Mouse (Mus musculus): ENCODE measurements around the gene Inhbe. TPM values are rescaled to one million over a fixed set of nuclear protein-coding genes. Genes with fewer than 3 reads are reported as not detected.

Gene Inhbe
- polyA plus RNA-seq, 1 experiment from 2014 or later: 0.71 TPM

DNA sequence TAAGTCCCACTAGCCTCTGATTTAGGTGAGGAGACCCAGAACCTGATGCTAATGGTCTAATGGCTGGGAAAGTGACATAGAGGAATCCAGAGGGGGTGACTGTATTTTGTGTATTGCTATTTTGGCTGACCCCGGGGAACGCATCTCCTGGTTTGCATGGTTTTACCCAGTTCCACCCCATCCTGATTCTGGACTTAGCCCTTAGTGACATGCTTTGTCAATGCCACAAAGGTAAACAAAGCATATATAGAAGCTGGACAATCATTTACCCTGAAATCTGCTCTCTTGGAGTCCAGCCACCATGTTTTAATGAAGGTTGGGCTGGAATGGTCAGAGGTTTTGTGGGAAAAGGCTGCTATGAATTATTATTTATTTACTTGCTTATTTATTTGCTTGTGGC is 14.1 kb upstream of the Inhbe start:
- Histone ChIP-seq H3K9ac (no peak overlapping the region), H3K36me3 (replicated peaks) (no peaks in the 10 kb centered on the region), H3K4me3 (replicated peaks) (no peak overlapping the region), H3K27ac (replicated peaks) (peak overlapping the region; percentile 73), H3K4me1 (replicated peaks) (peaks cover 2% of the 10 kb centered on the region; the same call in 1 of the 2 replicates), H3K4me2 (peak overlapping the region; percentile 15; the same call in 1 of the 2 replicates), H3K9me3 (replicated peaks) (no peaks in the 10 kb centered on the region), H3K27me3 (no peaks in the 10 kb centered on the region)
- ATAC-seq (ENCODE audit: insufficient read depth): peak; percentile 62
- 65% methylated on average over 2 of the region's 2 CpGs for WGBS (ENCODE audit: insufficient replicate concordance)

DNA sequence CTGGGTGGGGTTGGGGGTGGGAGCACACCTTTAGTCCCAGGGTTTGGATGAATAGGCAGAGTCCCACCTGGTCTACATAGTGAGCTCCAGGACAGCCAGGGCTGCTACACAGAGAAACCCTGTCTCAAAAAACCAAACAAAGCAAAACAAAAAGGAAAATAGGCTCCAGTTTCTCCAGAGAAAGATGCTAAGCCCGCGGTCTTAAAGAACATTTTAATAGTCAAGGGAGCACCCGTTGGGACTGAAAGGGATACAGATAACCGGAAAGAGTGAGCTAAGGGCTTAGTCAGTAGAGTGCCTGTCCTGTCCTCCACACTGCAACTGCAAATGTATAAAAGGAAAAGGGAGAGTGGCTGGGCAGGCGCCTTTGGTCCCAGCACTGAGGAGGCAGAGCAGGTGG is 12.9 kb upstream of the Inhbe start:
- WGBS (ENCODE audit: insufficient replicate concordance): 63% methylated on average over 5 of the region's 5 CpGs
- peaks cover 2% of the 10 kb centered on the region; the same call in 1 of the 2 replicates for H3K4me1 ChIP-seq (replicated peaks)
- H3K4me2 ChIP-seq: no peak overlapping the region
- no peaks in the 10 kb centered on the region for H3K27me3 ChIP-seq
- no peaks in the 10 kb centered on the region for H3K36me3 ChIP-seq (replicated peaks)
- no peak overlapping the region for H3K4me3 ChIP-seq (replicated peaks)
- ATAC-seq (ENCODE audit: insufficient read depth): no peak
- H3K27ac ChIP-seq (replicated peaks): no peak overlapping the region
- H3K9me3 ChIP-seq (replicated peaks): no peaks in the 10 kb centered on the region
- no peak overlapping the region for H3K9ac ChIP-seq

DNA sequence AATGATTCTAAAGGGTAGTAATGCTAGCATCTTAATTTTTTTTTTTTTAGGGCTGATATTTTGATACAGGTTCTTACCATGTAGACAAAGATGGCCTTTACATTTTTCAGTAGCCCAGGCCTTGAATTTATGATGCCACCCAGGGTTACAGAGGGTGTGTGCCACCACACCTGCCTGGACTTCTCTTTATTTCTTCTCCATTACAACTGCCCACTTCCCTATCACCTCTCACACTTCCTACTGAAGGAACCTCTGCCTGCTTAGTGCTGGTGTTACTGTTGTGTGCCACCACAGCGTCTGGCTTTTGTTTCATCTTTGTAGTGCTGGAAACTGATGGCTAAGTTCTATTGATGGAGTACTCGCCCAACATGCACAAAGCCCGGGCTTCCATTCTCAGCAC is 6.5 kb upstream of the Inhbe start:
- Histone ChIP-seq H3K27me3 (no peaks in the 10 kb centered on the region), H3K27ac (replicated peaks) (no peak overlapping the region), H3K4me3 (replicated peaks) (no peak overlapping the region), H3K9me3 (replicated peaks) (no peaks in the 10 kb centered on the region), H3K9ac (no peak overlapping the region), H3K4me2 (no peak overlapping the region), H3K4me1 (replicated peaks) (0 out of 2 replicates have a peak, but pooled peaks cover 6% of the 10 kb centered on the region), H3K36me3 (replicated peaks) (no peaks in the 10 kb centered on the region)
- 45% methylated on average over 3 of the region's 3 CpGs for WGBS (ENCODE audit: insufficient replicate concordance)
- no peak for ATAC-seq (ENCODE audit: insufficient read depth)

DNA sequence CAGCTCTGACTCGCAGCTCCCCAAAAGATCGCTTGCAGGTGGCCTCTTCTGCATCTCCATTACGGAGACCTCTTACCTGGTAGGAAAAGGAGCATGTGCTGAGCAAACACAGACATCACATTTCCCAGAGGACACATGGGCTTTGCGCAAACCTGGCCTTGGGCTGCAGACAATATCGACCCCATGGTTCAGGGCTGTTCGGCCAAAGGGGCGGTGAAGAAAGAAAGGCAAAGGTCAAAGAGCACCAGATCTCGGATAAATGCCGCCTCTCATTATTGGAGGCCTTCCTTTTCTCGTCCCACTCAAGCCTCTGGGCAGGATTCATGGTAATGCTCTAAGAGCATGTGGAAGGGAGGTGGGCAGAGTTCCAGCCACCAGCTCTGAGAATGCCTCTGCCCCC is 1.1 kb upstream of the Inhbe start:
- ATAC-seq (ENCODE audit: insufficient read depth): peak; percentile 49; the same call in 1 of the 2 replicates
- H3K27ac ChIP-seq (replicated peaks): peak overlapping the region; percentile 64
- no peaks in the 10 kb centered on the region for H3K36me3 ChIP-seq (replicated peaks)
- H3K9ac ChIP-seq: no peak overlapping the region
- H3K4me2 ChIP-seq: no peak overlapping the region
- H3K27me3 ChIP-seq: peaks cover 20% of the 10 kb centered on the region
- no peak overlapping the region for H3K4me3 ChIP-seq (replicated peaks)
- WGBS (ENCODE audit: insufficient replicate concordance): 63% methylated on average over 10 of the region's 10 CpGs
- H3K9me3 ChIP-seq (replicated peaks): no peaks in the 10 kb centered on the region
- peaks cover 12% of the 10 kb centered on the region for H3K4me1 ChIP-seq (replicated peaks)

DNA sequence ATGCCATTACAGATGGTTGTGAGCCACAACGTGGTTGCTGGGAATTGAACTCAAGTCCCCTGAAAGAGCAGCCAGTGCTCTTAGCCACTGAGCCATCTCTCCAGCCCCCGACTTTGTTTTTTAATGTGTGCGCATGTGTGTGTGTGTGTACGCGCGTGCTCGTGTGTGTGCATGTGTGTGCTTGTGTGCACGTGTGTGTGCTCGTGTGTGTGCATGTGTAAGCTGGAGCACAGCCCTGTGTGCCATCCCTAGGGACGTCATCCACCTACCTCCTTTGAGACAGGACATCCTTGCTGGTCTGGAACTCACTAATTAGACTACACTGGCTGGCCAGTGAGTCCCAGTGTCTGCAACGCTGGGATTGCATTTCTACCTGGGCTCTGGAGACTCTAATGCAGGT is 1.4 kb downstream of the Inhbe start:
- peaks cover 20% of the 10 kb centered on the region for H3K27me3 ChIP-seq
- H3K27ac ChIP-seq (replicated peaks): no peak overlapping the region
- no peak overlapping the region for H3K4me3 ChIP-seq (replicated peaks)
- peaks cover 16% of the 10 kb centered on the region for H3K4me1 ChIP-seq (replicated peaks)
- no peaks in the 10 kb centered on the region for H3K9me3 ChIP-seq (replicated peaks)
- no peak overlapping the region for H3K4me2 ChIP-seq
- no peak for ATAC-seq (ENCODE audit: insufficient read depth)
- no peak overlapping the region for H3K9ac ChIP-seq
- WGBS (ENCODE audit: insufficient replicate concordance): 73% methylated on average over 11 of the region's 11 CpGs
- H3K36me3 ChIP-seq (replicated peaks): no peaks in the 10 kb centered on the region

DNA sequence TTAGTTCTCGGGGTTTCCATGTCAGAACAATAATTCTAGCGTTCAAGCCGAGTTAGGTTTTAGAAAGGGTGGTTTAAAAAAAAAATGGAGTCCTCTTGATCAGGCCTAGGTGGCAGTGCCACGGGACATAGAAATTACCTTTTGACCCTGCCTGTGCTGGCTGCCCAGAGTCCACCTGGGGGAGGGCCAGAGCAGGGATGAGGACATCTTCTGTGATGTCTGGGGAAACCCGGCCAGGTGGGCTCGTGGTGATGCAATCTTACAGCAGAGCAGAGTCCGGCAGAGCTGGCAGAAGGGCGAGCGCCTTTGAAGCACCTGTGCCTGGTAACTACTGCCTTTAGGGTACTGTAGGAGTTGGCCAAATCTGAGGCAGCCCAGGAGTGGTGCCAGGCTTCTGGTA is 2.0 kb downstream of the Inhbe start:
- no peak overlapping the region for H3K4me3 ChIP-seq (replicated peaks)
- H3K9me3 ChIP-seq (replicated peaks): no peaks in the 10 kb centered on the region
- 0 out of 2 replicates have a peak overlapping the region, but pooled peaks have one; percentile 1 for H3K4me2 ChIP-seq
- peaks cover 16% of the 10 kb centered on the region for H3K4me1 ChIP-seq (replicated peaks)
- peak; percentile 36; the same call in 1 of the 2 replicates for ATAC-seq (ENCODE audit: insufficient read depth)
- peaks cover 20% of the 10 kb centered on the region for H3K27me3 ChIP-seq
- H3K36me3 ChIP-seq (replicated peaks): no peaks in the 10 kb centered on the region
- peak overlapping the region; percentile 60 for H3K27ac ChIP-seq (replicated peaks)
- H3K9ac ChIP-seq: no peak overlapping the region
- WGBS (ENCODE audit: insufficient replicate concordance): 69% methylated on average over 9 of the region's 9 CpGs

DNA sequence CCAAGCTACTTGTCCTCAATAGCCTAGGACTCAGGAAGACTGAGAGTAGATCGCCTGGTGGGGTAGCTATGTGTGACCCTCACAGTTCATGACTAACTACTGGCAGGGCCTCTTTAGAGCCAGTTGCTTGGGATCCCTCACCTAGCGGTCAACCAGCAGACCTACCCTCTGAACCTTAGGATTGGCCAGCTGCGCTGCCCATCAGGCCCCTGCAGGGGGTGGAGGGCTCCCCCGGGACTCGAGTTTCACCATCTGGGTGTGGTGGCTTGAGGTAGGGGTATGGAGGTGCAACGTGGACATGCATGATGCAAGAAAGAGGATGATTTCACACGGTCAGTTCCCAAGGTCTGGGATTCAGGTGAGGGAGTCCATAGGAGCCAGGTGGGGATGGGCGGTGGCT is 2.5 kb downstream of the Inhbe start:
- Histone ChIP-seq H3K9me3 (replicated peaks) (no peaks in the 10 kb centered on the region), H3K27me3 (peaks cover 20% of the 10 kb centered on the region), H3K27ac (replicated peaks) (peak overlapping the region; percentile 60), H3K36me3 (replicated peaks) (no peaks in the 10 kb centered on the region), H3K4me1 (replicated peaks) (peaks cover 16% of the 10 kb centered on the region), H3K4me2 (peak overlapping the region; percentile 54; the same call in 1 of the 2 replicates), H3K9ac (no peak overlapping the region), H3K4me3 (replicated peaks) (no peak overlapping the region)
- peak; percentile 14 for ATAC-seq (ENCODE audit: insufficient read depth)
- WGBS (ENCODE audit: insufficient replicate concordance): 63% methylated on average over 8 of the region's 8 CpGs

DNA sequence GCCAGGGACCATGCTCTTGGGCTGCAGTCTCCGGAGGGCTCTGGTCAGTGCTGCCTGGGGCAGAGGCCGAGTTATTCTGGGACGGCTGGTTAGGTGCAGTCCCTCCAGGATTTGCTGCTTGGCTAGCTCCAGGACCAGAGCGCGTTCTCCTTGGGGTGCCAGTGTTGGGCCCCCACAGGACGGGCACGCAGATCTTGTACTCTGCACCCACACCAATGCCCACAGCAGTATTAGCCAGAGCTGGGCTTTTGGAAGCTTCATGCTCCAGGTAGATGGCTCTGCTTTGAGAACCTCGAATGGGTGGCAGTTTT is 3.0 kb downstream of the Inhbe start:
- H3K9me3 ChIP-seq (replicated peaks): no peaks in the 10 kb centered on the region
- 64% methylated on average over 8 of the region's 8 CpGs for WGBS (ENCODE audit: insufficient replicate concordance)
- 0 out of 2 replicates have a peak overlapping the region, but pooled peaks have one; percentile 21 for H3K4me3 ChIP-seq (replicated peaks)
- peaks cover 20% of the 10 kb centered on the region for H3K27me3 ChIP-seq
- peak overlapping the region; percentile 60 for H3K27ac ChIP-seq (replicated peaks)
- no peak for ATAC-seq (ENCODE audit: insufficient read depth)
- peaks cover 13% of the 10 kb centered on the region for H3K4me1 ChIP-seq (replicated peaks)
- no peaks in the 10 kb centered on the region for H3K36me3 ChIP-seq (replicated peaks)
- no peak overlapping the region for H3K9ac ChIP-seq
- H3K4me2 ChIP-seq: peak overlapping the region; percentile 54

DNA sequence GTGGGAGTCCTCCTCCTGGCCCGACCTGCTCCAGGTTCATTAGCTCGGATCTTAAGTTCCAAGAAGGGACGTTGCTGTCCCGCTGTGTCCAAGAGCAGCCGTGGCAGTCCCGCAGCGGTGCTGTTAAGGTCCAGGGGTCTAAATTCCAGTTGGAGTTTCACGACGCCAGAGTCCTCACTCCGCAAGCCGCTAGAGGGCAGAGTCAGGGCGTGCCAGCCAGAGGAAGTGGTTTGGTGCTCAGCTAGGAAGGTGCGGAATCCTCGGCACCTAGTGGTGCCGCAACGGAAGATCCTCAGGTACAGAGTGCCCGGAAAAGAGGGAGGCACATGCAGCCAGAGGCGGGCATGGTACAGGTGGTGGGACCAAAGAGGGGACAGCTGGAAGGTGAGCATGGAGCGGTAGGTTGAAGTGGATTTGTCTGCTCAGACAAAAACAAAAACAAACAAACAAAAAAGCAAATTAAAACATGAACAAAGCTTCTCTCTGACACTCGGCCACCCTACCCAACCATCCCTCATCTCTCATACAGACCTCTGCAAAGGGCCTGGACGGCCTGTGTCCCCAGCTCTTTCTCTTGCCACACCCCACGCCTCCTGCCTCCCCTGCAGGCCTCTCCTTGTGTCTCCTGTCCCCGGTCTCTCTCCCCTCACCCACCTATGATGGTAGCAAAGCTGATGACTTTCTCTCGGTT is 3.5 kb downstream of the Inhbe start:
- Histone ChIP-seq H3K4me3 (replicated peaks) (peak overlapping the region; percentile 21; the same call in 1 of the 2 replicates), H3K27me3 (peaks cover 20% of the 10 kb centered on the region), H3K9me3 (replicated peaks) (no peaks in the 10 kb centered on the region), H3K4me1 (replicated peaks) (peaks cover 9% of the 10 kb centered on the region), H3K27ac (replicated peaks) (peak overlapping the region; percentile 60), H3K4me2 (peak overlapping the region; percentile 54), H3K36me3 (replicated peaks) (no peaks in the 10 kb centered on the region), H3K9ac (no peak overlapping the region)
- WGBS (ENCODE audit: insufficient replicate concordance): 13% methylated on average over 24 of the region's 24 CpGs
- peak; percentile 24 for ATAC-seq (ENCODE audit: insufficient read depth)

DNA sequence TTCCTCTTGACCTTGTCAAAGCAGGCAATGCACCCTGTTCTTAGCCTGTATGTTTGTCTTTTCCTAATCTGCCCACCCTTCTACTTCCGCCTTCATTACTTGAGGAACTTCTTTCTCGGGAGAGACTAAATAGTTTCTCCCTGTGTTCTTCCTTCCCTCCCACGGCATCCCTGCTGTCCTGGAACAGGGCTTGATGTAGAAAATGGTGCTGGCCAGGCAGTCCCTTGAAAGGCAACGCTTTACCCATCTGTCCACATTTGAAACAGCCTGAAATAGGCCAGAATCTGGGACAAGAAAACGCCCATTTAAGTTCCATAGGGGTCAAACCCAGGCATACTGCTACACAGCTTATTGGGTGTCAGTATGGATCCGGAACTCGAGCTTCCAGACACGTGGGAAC is 4.4 kb downstream of the Inhbe start:
- H3K4me3 ChIP-seq (replicated peaks): no peak overlapping the region
- no peaks in the 10 kb centered on the region for H3K9me3 ChIP-seq (replicated peaks)
- no peak overlapping the region for H3K9ac ChIP-seq
- H3K36me3 ChIP-seq (replicated peaks): no peaks in the 10 kb centered on the region
- peaks cover 16% of the 10 kb centered on the region for H3K27me3 ChIP-seq
- no peak overlapping the region for H3K4me2 ChIP-seq
- no peak for ATAC-seq (ENCODE audit: insufficient read depth)
- H3K27ac ChIP-seq (replicated peaks): no peak overlapping the region
- WGBS (ENCODE audit: insufficient replicate concordance): 57% methylated on average over 8 of the region's 8 CpGs
- H3K4me1 ChIP-seq (replicated peaks): peaks cover 9% of the 10 kb centered on the region

DNA sequence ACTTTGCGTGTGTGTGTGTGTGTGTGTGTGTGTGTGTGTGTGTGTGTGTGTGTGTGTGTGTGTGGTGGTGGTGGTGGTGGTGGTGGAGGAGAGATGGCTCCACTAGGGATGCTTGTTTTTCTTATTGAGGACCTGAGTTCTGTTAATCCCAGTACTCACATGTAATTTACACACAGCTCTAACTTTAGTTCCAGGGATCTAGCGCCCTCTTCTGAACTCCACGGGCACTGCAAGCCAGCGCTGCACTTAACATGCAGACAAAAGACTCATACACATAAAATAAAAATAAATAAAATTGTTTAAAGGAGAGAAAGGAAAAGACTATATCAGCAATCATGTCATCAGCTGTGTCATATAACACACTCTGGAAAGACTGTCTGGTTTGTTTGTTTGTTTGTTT is 5.3 kb downstream of the Inhbe start:
- no peak overlapping the region for H3K4me3 ChIP-seq (replicated peaks)
- H3K9me3 ChIP-seq (replicated peaks): no peaks in the 10 kb centered on the region
- no peak overlapping the region for H3K9ac ChIP-seq
- H3K4me1 ChIP-seq (replicated peaks): peaks cover 9% of the 10 kb centered on the region
- peaks cover 8% of the 10 kb centered on the region; the same call in 1 of the 2 replicates for H3K27me3 ChIP-seq
- no peaks in the 10 kb centered on the region for H3K36me3 ChIP-seq (replicated peaks)
- no peak overlapping the region for H3K4me2 ChIP-seq
- H3K27ac ChIP-seq (replicated peaks): no peak overlapping the region
- no peak for ATAC-seq (ENCODE audit: insufficient read depth)
- WGBS (ENCODE audit: insufficient replicate concordance): 60% methylated on average over 4 of the region's 4 CpGs

DNA sequence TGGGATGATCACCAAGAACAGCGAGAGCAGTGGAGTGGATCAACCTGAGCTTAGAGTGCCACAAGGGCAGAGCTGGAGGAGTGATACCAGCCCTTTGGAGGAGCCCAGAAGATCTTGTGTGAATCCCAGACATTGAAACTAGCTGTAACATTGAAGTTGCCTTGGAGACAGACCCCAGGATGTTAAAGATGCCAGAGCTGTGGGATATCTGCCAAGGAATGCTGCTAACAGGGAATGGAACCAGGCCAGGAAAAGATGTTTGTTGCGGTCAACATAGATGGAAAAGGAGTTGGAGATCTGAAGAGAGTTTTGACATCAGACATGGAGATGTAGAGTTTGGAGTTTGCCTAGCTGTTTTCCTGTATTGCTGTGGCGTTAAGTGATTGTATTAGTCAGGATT is 8.0 kb downstream of the Inhbe start:
- ATAC-seq (ENCODE audit: insufficient read depth): no peak
- peaks cover 23% of the 10 kb centered on the region for H3K27me3 ChIP-seq
- H3K9ac ChIP-seq: no peak overlapping the region
- H3K36me3 ChIP-seq (replicated peaks): no peaks in the 10 kb centered on the region
- no peak overlapping the region for H3K4me3 ChIP-seq (replicated peaks)
- H3K27ac ChIP-seq (replicated peaks): no peak overlapping the region
- H3K9me3 ChIP-seq (replicated peaks): no peaks in the 10 kb centered on the region
- 68% methylated on average over 3 of the region's 3 CpGs for WGBS (ENCODE audit: insufficient replicate concordance)
- H3K4me1 ChIP-seq (replicated peaks): peaks cover 18% of the 10 kb centered on the region
- no peak overlapping the region for H3K4me2 ChIP-seq

Measured in liver, embryonic 15.5 days (tissue).